Mouse (Mus musculus) heart, postnatal 0 days (tissue): ENCODE data around the gene Cct3.
"Not testable (repeated sequence)": the region's sequence is repeated elsewhere in the genome, so short reads cannot be mapped to it uniquely, and the experiment has no call there.

Experiments
- CTCF ChIP-seq: IDR thresholded peaks from 2 replicates; pipeline ENCODE4 v1.5.1; 2016; ENCODE audit warnings: antibody characterized with exemption, control low read depth, low read depth
- EP300 ChIP-seq: IDR thresholded peaks from 2 replicates; pipeline ENCODE4 v1.6.1; 2016; ENCODE audit warnings: antibody characterized with exemption, low read depth

DNA sequence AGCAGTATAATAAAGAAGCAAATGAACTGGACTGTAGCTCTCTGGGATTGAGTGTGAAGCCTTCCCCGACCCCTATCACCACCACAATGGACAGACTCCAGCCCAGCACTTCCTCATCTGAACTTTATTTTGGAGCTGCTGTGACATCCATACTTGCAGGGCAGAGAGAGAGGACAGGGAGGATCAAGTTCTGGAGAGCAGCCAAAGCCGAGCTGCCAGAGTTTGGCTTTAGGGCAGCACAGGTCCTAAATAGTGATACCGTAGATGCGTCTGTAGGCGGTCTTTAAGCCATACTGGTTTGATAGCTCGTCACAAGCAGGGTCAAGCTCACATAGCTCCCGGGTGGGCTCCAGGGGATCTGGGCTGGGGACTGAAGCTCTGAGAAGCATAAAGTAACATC lies 71.6 kb downstream of the Cct3 start:
- not testable (repeated sequence) for TF ChIP-seq CTCF, EP300
